Mouse (Mus musculus): Measurements from ENCODE around the gene Rnf166. TPM values are rescaled to one million over a fixed set of nuclear protein-coding genes. Genes with fewer than 3 reads are reported as not detected.
A peak's percentile ranks its signal among the peaks of the same experiment; 100 is the strongest.

Rnf166 gene
- total RNA-seq, 2 experiments from 2014 or later: 35.8 to 38.2 TPM

GRCm38 (mm10) chr8:122443262-122444006 lies 32.4 kb downstream of the Rnf166 start, which contains the start of gene Mvd:
TSS of gene Mvd (minus strand) at chr8:122443422.
- intact Hi-C loops (cut with DNase I): loop anchor here (2.0 to 5.0 kb wide), 2 partner anchors 31 to 166 kb away; no protein-coding TSS in a partner anchor
- peak; percentile 100 for DNase-seq (ENCODE audit: low spot score)

GRCm38 (mm10) chr8:122442781-122443180 lies 33.1 kb downstream of the Rnf166 start:
- intact Hi-C loops (cut with DNase I): loop anchor here (5.0 kb wide), 1 partner anchor 165 kb away; no protein-coding TSS in a partner anchor
- no peak for DNase-seq (ENCODE audit: low spot score)

DNA sequence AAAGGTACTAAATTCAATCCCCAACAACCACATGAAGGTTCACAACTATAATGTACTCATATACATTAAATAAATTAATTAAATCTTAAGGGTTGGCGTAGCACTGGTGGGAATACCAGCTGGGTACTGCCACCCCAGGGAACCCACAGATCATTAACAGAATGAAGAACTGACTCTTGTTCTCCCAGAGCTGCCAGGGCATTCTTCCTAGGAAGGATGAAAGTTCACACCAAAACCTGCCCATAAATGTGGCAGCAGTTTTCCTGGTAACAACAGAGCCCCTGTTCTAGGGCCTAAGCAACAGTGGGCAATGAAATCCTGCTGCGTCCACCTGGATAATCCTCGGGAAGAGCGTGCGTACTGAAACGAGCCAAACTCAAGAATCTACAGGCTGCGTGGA lies 33.5 kb downstream of the Rnf166 start:
- intact Hi-C loops (cut with DNase I): loop anchor here (5.0 kb wide), 1 partner anchor 165 kb away; no protein-coding TSS in a partner anchor
- no peak for DNase-seq (ENCODE audit: low spot score)

GRCm38 (mm10) chr8:122441326-122441725 lies 34.5 kb downstream of the Rnf166 start:
- DNase-seq (ENCODE audit: low spot score): no peak
- intact Hi-C loops (cut with DNase I): loop anchor here (5.0 kb wide), 1 partner anchor 164 kb away; no protein-coding TSS in a partner anchor

DNA sequence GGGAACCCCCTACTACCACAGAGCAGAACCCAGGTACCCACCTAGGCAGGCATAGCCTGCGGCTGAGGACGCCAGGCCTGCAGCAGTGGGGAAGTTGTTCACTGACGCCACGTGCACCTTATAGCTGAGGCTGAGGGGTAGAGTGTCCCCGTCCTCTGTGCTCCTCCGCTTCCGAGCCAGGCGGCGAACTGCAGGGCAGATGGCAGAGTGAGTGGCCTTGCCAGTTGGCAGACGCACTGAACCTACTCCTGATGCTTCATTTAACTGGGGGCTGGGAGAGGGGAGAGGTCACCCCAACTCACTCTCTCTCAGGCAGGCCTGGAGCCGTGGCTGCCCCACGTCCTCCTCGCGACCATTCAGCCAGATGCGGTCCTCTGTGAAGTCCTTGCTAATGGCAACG lies 36.5 kb downstream of the Rnf166 start:
- intact Hi-C loops (cut with DNase I): no loop called here
- DNase-seq (ENCODE audit: low spot score): no peak

DNA sequence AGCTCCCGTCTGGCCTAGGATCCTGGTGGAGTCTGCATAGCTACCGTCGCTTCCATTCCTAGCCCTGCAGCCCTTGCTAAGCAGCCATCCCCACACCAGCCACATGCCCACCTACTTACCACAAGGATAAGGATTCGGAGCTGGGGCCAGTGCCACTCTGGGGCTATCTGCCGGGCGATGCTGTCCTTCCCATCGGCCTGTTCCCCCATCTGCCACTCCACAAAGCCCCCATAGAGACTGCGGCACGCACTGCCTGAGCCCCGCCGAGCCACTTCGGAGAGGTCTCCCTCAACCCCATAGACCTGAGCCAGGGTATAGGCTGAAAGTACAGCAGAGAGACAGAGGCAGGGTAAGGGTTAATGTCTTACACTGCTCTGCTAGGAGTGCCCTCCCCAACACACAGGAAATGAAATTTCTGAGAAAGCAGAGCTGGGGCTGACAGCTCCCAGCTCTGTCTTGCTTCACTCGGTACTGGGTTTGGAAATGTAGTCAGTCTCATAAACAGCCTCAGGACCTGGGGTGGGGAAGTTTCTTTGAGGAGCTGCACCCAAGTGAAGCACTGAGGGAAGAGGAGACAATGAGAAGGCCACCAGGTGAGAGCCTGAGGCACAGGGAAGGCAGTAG lies 38.0 kb downstream of the Rnf166 start:
- DNase-seq (ENCODE audit: low spot score): no peak
- intact Hi-C loops (cut with DNase I): no loop called here

DNA sequence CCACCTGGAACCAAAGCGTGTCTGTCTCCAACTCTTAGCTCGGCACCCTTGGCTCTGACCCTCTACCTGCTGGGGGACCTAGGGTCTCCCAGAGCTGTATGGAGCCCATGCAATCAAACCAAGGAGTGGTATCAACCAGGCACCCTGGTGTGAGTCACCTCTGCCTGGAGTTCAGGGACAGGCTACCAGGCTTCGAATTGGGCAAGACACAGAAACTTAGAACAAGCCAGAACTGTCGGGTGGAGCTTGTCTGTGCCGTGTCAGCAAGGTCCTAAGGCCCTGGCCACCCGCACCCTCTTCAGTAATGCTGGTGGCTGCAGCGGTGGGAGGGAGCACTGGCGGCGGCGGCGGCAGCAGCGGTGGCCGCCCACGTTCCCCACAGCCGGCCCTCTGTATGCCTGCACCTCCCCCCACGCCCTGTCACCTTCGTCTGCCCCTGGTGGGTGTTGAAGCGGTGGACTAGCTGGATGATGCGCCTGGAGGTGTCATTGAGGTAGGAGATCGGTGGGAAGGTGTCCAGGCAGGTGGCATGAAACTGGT lies 39.2 kb downstream of the Rnf166 start:
- no peak for DNase-seq (ENCODE audit: low spot score)
- intact Hi-C loops (cut with DNase I): no loop called here

DNA sequence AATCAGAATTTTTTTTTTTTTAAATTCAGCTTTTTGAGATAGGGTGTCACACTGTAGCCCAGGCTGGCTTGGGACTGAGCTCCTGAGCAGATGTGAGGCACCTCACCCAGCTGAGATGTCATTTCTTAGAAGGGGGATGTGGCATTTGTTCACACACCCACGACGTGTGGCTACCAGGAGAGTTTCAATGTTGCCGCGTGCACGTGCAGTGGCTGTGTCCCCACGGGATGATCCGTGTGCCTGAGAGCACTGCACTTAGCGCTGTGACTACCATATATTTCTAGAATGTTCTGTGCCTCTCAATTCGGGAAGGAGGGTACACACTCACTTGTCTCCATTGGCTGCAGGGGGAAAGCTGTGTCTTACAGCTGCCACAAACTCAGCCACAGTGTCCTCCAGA lies 39.7 kb downstream of the Rnf166 start:
- intact Hi-C loops (cut with DNase I): no loop called here
- no peak for DNase-seq (ENCODE audit: low spot score)

DNA sequence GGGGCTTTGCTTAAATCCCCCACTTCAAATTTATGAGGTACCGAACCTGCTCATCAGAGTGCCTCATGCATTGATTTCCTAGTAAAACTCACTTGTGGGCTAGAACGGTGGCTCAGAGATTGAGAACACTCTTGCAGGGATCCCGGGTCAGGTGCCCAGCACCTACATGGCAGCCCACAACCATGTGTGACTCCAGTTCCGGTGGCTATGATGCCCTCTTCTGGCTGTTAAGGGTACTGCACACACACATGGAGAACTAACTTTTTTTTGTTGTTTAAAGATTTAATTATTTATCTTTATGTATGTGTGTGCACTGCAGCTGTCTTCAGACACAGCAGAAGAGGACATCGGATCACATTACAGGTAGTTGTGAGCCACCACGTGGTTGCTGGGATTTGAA lies 40.5 kb downstream of the Rnf166 start:
- intact Hi-C loops (cut with DNase I): no loop called here

DNA sequence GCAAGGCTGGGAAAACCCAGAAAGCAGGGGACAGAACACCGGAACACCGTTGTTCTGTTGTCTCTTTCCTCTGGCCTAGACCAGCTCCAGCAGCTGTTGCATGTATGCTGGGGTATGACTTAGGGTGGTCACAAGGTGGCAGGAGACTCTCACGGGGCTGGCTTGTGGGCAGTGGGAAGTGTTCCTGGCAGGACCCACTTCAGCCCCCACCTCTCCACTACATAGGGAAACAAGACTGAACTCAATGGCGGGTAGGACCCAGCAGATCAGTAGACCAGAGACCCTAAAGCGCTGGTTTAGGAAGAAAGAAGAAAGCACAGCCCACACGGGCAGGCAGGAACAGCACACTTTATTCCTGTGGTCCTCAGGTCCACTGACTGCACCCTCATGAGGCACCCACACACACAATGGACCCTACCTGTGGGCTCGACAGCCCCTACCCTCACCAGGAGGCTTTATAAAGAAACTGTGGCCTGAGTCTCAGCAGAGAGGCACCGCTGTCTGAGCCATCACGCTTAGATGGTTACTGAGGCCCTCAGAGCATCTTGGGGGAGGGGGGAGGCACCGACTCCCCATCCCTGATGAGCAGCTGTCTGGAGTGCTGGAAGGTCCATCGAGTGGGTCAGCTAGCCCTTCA lies 42.5 kb downstream of the Rnf166 start:
- intact Hi-C loops (cut with DNase I): loop anchor here (5.0 kb wide), 1 partner anchor 56 kb away; the partner anchor contains the start of gene Zc3h18

More for the DNA sequence above, 40.5 kb downstream of the Rnf166 start:
- no peak for DNase-seq (ENCODE audit: low spot score)

DNA sequence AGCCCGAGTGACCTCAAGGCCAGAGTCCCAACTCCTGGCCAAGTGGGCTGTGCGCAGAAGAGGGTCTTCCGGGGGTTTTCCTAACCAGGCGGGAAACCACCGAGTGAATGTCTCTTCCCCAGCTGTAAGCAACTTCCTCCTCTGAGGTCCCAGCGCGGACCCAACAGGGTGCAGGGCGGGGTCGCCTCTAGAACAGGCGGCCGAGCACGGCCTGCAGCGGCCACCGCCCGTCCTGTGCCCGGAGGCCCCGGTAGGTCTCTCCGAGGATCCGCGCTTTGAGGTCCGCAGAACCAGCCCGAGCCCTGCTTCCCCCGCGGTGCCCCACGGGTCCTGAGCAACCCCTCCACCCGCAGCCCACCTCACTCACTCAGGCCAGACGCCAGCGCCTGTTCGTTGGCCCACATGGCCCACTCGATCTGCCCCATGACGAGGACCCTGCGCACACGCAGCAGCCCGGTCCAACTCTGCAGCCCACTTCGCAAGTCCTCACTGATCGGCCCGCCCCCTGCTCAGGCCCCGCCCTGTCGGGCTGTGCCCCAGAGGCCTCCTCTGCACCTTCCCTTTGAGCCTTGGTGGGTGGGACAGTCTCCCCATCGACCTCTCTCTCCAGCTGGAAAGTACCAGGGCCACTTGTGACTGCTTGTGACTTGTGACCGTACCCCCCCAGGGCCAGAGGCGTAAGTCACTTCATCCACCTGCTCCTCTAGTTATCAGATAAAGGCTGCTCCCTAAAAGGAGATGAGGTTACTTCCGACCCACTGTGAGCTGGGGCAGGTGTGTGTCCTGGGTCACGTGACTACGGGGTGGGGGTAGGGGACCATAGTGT lies 43.2 kb downstream of the Rnf166 start, which contains the start of gene Cyba:
Gene Cyba (minus strand): TSS at position 488 of the 826 bp plus-strand sequence.
- DNase-seq (ENCODE audit: low spot score): peak; percentile 70
- intact Hi-C loops (cut with DNase I): loop anchor here (5.0 kb wide), 1 partner anchor 55 kb away; the partner anchor contains the start of gene Zc3h18

More for the DNA sequence above, 42.5 kb downstream of the Rnf166 start:
- DNase-seq (ENCODE audit: low spot score): no peak

- intact Hi-C loops (cut with DNase I): loop anchor here (5.0 kb wide), 1 partner anchor 55 kb away; the partner anchor contains the start of gene Zc3h18
- no peak for DNase-seq (ENCODE audit: low spot score)
These were observed 44.0 kb downstream of the Rnf166 start for GRCm38 (mm10) chr8:122431694-122432442.

GRCm38 (mm10) chr8:122430646-122431045 lies 45.2 kb downstream of the Rnf166 start:
- no peak for DNase-seq (ENCODE audit: low spot score)
- intact Hi-C loops (cut with DNase I): loop anchor here (5.0 kb wide), 1 partner anchor 53 kb away; the partner anchor contains the start of gene Zc3h18

DNA sequence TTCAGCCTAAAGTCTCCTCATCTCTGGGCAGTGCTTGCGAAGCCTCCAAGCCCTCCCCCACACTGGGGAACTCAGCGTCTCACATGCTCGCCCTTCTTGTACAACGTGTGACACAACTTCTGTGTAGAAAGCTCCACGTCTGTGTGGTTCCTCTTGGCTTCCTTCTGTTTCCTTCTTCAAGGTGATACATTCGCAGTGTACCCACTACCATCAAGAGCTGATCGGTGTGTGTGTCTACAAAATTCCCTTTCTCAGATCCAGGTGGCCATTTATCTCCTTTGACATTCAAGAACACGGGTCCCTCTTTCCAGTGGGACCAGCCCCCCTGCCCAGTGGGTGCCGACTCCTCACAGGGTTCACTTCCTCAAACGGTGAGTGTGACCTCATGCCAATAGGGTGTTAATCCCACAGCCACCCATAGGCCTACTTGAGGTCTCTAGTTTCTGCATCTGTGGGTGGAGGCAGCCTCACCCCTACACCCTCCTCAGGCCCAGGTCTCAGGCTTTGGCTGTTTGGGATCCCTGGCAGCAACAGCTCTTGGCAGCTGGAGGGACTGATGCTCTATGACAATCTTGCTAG lies 45.7 kb downstream of the Rnf166 start:
- no peak for DNase-seq (ENCODE audit: low spot score)
- intact Hi-C loops (cut with DNase I): loop anchor here (5.0 kb wide), 1 partner anchor 53 kb away; the partner anchor contains the start of gene Zc3h18

GRCm38 (mm10) chr8:122428163-122428562 lies 47.7 kb downstream of the Rnf166 start:
- no peak for DNase-seq (ENCODE audit: low spot score)
- intact Hi-C loops (cut with DNase I): no loop called here

DNA sequence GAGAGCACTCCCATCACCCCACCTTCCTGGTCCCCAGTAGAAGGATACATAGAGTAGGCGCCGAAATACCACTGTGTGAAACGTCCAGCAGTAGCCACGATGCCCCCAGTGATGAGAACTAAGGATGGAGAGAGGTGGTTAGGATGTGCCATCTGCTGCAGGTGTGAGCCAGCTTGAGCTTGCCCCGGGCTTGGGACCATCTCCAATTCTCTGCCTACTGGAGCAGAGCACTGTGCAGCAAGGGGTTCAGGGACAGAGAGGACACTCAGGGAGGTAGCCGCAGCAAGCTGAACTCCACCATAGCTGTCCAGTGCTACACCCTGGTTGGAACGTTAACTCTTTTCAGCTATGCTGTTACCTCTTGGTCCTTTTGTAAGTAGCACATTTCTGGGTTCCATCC lies 48.3 kb downstream of the Rnf166 start:
- intact Hi-C loops (cut with DNase I): no loop called here

DNA sequence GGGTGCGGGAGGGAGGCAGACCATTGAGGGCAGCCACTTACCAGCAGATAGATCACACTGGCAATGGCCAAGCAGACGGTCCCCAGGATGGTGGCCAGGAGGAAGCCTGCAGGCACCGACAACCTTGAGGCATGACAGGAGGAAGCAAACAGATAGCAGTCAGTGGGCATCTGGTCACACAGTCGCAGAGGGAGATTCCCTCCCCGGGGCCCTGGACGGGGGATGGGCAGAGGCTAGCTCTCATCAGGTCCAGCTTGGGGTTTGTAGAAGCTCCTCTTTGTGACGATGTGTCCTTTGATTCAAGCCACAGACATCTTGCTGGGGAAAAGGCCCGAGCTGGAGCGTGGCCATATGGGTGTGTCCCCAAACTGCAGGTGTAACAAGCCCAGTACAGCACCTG lies 49.7 kb downstream of the Rnf166 start:
- DNase-seq (ENCODE audit: low spot score): no peak
- intact Hi-C loops (cut with DNase I): no loop called here

More for the DNA sequence above, 48.3 kb downstream of the Rnf166 start:
- no peak for DNase-seq (ENCODE audit: low spot score)

DNA sequence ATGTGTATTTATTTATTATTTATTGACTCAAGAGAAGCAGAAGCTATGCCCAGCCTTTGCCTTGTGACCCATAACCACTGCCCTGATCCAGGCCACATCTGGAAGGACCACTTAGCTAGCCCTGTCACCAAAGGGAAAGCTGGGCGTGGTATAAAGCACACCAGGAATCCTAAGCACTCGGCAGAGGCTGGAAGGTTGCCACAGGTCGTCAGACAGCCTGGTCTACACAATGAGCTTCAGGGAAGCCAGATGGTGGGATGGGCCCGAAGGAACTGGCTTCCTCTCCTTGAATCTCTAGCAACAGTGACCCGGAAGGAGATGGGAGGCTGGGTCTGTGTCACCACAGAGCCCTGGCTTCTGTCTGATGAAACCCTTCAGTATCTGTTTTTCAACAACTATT lies 52.2 kb downstream of the Rnf166 start:
- DNase-seq (ENCODE audit: low spot score): peak; percentile 32
- intact Hi-C loops (cut with DNase I): no loop called here

Data from heart, postnatal 25 days (tissue).